Mouse (Mus musculus) left cerebral cortex, adult 2 months (tissue): Measurements from ENCODE around the gene Ang4. TPM values are rescaled to one million over a fixed set of nuclear protein-coding genes. Genes with fewer than 3 reads are reported as not detected.

Experiments
- DNase-seq, 2 experiments: peaks; one replicate each; pipeline ENCODE4 v3.0.0; 2021 to 2022; ENCODE audit warnings: low spot score in 2 of 2, mixed read lengths in 1 of 2; ENCODE audit errors: extremely low spot score in 1 of 2
- H3K27ac ChIP-seq: fragments of 200-600 bp; 2 replicates; pipeline ENCODE4 v1.8.1; 2022
- H3K4me3 ChIP-seq: fragments of 200-600 bp; 2 replicates; pipeline ENCODE4 v1.8.1; 2022
- CTCF ChIP-seq: fragments of 200-600 bp; IDR thresholded peaks from 2 replicates; pipeline ENCODE4 v1.8.1; 2022; ENCODE audit warnings: antibody characterized with exemption, mild to moderate bottlenecking, moderate library complexity
- intact Hi-C: fragments of 180-260 bp; cut with DNase I; formaldehyde crosslinking; loops from one replicate; pipeline ENCODE4 v1.15.1; 2025
- total RNA-seq, 2 experiments: library from RNA; stranded (reverse); gene quantifications; 2 replicates each; pipeline ENCODE4 v1.2.3; 2021

Ang4 gene
- total RNA-seq, 2 experiments from 2014 or later = not detected

DNA sequence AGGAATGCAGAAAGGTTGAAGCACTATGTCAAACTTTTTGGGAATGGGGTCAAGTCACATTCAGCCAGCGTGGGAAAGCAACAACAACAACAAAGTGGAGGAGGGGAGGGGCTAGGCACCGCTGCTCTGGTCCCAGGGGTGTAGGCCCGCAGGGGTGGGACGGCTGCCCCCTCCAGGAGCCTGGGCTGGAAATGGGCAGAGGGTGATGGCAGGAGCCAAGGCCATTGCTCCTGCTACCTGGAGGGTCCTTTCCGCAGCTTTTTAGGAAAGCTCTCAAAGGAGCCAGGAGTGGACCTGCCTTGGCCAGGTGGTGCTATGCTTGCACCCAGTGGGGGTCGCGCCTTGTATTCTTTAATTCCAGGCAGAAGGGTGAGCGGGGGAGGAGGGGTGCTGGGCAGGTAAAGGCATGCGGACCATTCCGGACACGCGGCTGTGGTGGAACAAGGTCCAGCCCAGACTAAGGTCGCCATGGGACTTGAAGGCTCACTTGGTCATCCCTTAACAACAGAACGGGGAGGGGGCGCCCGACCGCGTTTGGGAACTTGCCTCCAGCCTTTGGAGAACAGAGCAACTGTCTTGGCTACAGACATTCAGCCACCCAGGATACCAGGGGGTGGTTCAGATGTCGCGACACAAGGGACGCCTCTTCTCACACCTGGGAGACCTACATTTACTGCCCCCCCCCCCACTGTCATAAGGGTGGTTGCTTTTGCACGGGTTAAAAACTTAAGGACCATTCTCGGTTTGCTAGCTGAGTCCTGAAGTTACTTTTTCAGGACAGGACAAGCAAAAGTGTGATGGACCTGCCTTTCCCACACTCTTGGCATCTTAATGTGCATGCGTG is 34.0 kb downstream of the Ang4 start:
- H3K4me3 ChIP-seq = no peak overlapping the region
- no peak for TF ChIP-seq CTCF
- no peak for DNase-seq
- no peak overlapping the region for H3K27ac ChIP-seq
- intact Hi-C loops = no loop called here

DNA sequence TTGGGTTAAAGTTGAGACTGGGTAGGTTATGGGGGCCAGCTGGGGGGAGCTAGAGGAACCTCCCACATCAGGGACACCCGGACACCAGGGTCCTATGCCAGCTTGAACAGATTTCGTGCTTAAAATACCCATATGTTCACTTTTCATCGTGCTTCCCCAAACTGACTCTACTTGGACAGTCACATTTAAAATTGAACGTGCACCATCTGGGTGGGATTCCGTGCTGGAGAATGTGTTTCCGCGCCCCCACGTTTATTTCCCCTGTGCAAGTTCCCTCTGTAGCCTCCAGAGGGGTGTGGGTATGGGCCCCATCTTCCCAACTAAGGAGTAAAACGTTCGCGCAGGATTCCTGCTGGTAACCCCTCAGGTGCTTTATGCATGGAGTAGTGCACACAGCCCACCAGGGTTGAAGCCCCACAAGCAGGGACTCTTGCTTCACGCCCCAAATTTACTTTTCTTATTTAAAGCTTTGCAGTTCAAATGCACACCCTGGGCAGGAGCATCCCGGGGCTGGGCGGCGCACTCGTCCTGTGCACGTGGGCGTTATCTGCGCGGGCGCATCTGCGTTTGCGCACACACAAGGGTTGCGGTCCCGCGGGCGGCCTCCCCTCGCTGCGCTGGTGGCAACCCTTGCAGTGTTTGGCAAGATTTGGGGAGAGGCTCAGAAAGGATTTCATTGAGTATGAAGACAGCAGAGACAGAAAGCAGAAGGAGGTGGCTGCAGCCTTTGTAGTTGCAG is 34.8 kb downstream of the Ang4 start:
- no peak overlapping the region for H3K27ac ChIP-seq
- peak; percentile 23 to 24 for DNase-seq
- H3K4me3 ChIP-seq = no peak overlapping the region
- no peak for TF ChIP-seq CTCF
- intact Hi-C loops = no loop called here

DNA sequence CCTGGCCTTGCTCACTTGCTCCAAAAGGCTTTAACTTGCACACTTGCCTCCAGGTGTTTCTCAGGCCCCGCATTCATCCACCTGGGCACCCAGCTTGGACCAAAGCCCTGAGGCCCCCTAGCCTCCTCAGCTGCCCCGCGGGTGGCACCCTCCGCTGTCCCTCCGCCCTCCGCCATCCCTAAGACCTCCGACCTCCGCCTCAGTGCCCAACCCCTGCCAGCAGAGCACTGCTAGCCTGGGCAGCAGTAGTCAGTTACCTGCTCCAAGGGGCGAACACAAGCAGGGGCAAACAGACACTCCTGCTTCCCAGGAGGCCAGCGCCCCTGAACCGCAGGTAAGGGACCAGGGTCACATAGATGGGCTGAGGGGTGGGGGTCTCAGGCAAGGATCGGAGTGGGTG is 35.4 kb downstream of the Ang4 start:
- intact Hi-C loops = no loop called here
- no peak overlapping the region for H3K4me3 ChIP-seq
- no peak for TF ChIP-seq CTCF
- no peak for DNase-seq
- H3K27ac ChIP-seq = no peak overlapping the region

DNA sequence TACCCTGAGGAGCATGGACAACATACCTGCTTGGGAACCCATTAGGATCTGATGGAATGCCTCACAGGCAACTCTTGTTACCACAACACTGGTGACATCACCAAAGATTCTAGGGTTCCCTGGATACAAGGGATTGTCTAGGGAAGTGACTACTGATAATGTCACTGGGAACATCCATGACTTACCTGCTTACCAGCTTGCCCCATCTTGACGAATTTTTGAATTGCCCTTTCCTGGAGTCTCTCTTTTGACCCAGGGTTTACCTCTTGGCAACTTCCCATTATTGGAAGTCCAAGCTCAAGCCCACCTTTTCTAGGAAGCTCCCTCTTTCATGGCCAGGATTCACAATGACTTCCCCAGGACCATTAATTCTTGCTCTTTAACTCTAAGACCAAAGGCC is 56.3 kb downstream of the Ang4 start, which contains the start of gene Gm5800:
Gene Gm5800 (minus strand): TSS at position 101 of the 400 bp plus-strand sequence.
- no peak within 1 kb of the TSS for H3K27ac ChIP-seq
- H3K4me3 ChIP-seq = no peak within 1 kb of the TSS
- TF ChIP-seq CTCF = no peak
- DNase-seq = no peak
- intact Hi-C loops = no loop called here

Other genes starting within 250 kb of the Ang4 start
- gene Gm5622, start 220.8 kb downstream of the Ang4 start, total RNA-seq = not detected
- gene Gm17175, start 199.5 kb downstream of the Ang4 start, total RNA-seq = not detected
- not detected for gene Gm17174, start 181.5 kb downstream of the Ang4 start, total RNA-seq
- gene Gm17078, start 162.3 kb downstream of the Ang4 start, total RNA-seq = not detected
- not detected for gene Gm4181, start 137.9 kb downstream of the Ang4 start, total RNA-seq
- gene Gm17079, start 78.1 kb downstream of the Ang4 start, total RNA-seq = not detected
- gene Gm5800, start 56.4 kb downstream of the Ang4 start, total RNA-seq = not detected
- not detected for gene AY358078, start 26.5 kb upstream of the Ang4 start, total RNA-seq
- gene Ear6, start 80.1 kb upstream of the Ang4 start, total RNA-seq = not detected
- 10 to 100 TPM; 28.8 to 35.2 TPM for gene Mettl17, start 111.3 kb upstream of the Ang4 start, total RNA-seq
- gene Slc39a2, start 119.3 kb upstream of the Ang4 start, total RNA-seq = 10 to 100 TPM in 1 of 2 experiments, 1 to 10 TPM in 1; 6.3 to 10.0 TPM
- gene Ndrg2, start 140.6 kb upstream of the Ang4 start, total RNA-seq = 100 to 1,000 TPM; 793 to 811 TPM
- not detected for gene Tppp2, start 144.8 kb upstream of the Ang4 start, total RNA-seq
- gene Rnase13, start 149.2 kb upstream of the Ang4 start, total RNA-seq = not detected
- gene Arhgef40, start 211.1 kb upstream of the Ang4 start, total RNA-seq = 10 to 100 TPM; 28.8 to 31.1 TPM
- under 1 TPM in 1 of 2 experiments, not detected in 1; 0.37 TPM for gene Tmem253, start 242.1 kb upstream of the Ang4 start, total RNA-seq
- gene Zfp219, start 247.1 kb upstream of the Ang4 start, total RNA-seq = 10 to 100 TPM; 36.4 to 41.4 TPM